Mouse (Mus musculus): ENCODE results near the gene AC124502.3.
"Not testable (repeated sequence)": the region's sequence is repeated elsewhere in the genome, so short reads cannot be mapped to it uniquely, and the experiment has no call there.

The AC124502.3 gene

DNA sequence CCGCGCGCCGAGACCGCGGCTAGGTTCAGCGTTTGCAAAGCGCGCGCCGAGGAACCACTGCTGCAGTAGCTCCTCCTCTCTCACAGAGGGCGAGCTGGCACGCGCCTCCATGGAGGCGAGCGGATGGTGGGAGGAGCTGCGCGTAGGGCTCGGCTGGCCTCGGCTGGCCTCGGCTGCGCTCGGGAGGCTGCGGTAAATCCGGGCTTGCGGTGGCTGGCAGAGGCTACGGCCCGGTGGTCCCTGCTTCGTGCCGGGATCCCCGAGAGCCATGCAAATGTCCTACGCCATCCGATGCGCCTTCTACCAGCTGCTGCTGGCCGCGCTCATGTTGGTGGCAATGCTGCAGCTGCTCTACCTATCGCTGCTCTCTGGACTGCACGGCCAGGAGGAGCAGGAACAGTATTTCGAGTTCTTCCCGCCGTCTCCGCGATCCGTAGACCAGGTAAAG lies at the start of gene AC124502.3, which contains the start of gene B4gat1:
Gene AC124502.3 (plus strand): TSS at position 183 of the 448 bp plus-strand sequence.
Gene B4gat1 (plus strand): TSS at position 118 of the 448 bp plus-strand sequence.
- DNase-seq = peak; percentile 88 to 91

DNA sequence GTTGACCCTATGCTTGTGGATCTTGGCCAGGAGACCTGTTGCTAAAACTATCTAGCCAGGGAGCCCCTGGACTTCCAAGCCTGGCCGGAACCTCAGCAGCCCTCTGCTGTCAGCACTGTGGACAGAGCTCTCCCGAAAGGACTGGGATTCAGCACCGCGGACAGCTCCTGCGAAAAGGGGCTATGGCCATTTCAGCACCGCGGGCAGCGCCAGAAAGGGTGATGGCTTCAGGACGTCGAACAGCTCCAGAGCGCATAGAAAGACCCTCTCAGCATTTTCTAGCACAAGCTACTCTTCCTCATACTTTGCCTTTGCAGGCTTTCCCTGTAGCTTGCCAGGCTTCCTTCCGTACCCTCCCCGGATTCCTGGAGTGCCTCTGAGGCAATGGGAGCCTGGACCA lies 49.7 kb upstream of the AC124502.3 start:
- DNase-seq = peak; percentile 82 to 84

DNA sequence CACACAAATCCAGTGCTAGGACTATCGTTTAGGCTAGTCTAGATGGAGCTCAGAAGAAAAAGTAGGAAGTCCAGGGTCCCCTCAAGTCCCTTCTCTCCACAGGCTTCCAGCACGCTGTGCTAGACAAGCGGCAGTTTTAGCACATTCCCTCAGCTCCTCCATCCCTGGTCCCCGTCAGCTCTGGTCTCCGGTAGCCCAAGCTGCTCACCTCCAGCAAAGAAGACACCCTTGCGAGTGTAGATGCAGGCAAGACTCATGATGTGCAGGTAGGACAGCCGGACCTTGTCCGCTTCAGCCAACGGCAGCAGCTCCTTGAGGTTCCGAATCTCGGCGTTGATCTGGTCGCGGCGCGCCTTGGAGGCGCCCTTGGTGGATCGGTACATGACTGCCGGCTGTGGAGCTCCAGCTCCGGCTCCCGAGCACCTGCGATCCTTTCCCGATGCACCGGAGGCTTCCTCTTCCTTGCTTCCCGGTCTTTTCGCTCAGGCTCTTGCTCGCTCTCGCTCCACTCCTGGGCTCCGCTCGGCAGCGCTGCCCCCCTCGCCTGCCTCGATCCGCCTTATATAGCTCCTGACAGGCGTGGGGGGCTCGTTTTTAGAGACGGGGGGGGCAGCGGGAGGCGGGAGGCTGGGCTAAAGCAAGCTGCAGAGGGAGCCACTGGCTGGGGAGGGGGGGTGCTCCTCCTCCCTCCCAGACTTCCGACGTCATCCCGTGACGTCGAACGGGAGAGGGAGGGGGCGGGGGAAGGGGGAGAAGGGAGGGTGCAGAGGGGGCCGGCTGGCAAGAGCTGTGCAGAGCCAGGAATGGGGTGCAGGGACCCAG lies 49.0 kb upstream of the AC124502.3 start:
- no peak for DNase-seq

DNA sequence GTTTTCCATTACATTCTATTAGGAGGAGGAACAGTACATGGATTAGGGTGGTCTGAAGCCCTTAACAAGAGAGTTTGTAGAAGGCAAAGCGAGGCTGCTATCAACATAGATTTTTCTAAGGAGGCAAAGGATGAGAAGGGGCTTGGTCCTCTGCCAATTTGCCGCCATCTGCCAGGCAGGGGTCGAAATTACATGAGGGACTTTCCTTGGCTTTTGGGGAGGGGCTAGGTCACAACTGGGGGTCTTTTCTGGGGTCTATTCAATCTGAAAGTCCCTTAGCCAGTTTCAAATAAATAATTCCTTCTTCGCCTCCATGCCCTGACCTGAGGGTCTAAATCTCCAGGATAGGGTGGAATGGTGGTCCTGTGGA lies 48.5 kb upstream of the AC124502.3 start, which contains the start of gene Npas4:
Gene Npas4 (minus strand): TSS at position 61 of the 370 bp plus-strand sequence.
- no peak for DNase-seq

DNA sequence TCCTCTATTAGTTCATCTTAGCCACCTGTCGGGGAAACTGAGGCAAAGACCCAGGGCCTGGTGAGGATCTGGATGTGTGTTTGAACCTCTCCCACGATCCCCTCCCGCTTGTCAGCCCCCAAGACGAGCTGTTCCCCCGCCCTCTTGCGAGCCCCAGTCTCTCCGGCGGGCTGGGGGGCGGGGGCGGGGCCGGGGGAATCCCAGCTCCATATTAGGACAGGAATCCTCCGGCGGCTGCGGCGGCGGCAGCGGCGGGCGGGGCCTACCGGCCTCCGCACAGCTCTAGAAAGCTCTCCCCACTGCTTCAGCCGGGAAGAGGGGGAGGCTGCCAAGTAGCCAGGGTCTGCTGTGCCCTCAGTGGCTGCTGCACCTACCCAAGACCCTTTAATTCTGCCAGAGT lies 48.0 kb upstream of the AC124502.3 start:
- DNase-seq = no peak

DNA sequence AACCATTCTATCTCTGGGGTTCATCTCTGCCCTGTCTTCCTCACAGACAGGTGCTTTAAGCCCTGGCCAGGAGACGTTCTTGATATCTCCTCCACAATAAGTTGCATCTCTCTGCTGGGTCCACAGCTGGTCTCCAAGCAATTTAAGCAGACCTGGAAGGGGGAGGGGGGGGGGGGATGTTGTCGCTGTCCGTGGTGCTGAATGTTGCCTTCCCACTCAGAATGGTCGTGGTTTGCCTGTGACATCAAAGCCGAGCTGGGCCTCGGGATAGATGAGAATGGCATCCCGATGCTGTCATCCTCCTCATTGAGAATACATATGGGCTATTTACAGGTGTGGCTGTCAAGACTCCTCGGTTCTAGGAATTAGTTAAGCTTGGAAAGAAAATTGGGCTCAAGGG lies 46.3 kb upstream of the AC124502.3 start:
- DNase-seq = no peak

DNA sequence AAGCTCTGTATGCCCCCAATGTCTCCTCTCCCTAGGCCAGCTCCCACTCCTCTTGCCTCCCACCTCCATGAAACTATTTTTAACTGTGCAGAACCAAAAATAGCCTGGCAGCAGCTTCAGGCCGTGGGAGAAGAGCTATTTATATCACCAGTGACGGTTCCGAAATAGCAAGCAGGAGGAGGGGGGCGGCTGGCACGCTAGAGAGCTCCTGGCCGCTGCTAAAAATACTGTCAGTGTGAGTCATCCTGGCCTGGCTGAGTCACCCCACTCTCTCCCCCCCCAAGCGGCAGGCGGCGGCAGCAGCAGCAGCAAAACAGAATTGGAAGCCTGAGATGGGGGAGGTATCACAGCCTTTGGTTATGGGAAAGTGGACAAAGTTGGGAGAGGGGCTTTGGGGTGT lies 45.8 kb upstream of the AC124502.3 start:
- peak; percentile 27 to 32 for DNase-seq

DNA sequence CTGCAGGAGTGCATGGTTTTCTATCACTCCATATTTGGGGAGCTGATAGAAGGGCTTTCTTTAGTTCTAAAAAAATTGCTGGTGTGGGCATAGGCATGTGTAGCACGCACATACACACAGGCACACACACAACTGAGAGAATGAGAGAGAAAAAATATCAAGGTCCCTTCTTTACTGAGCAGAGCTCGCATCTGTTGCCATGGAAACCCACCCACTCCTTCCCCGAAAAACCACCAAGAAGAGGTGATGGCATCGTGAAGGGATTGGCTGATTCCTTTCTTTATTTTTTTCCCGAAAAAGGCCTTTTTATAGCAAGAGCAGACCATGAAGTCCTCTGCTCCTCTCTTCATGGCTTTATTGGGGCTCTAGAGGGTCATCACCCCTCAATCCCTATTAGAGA lies 44.6 kb upstream of the AC124502.3 start:
- DNase-seq = no peak

DNA sequence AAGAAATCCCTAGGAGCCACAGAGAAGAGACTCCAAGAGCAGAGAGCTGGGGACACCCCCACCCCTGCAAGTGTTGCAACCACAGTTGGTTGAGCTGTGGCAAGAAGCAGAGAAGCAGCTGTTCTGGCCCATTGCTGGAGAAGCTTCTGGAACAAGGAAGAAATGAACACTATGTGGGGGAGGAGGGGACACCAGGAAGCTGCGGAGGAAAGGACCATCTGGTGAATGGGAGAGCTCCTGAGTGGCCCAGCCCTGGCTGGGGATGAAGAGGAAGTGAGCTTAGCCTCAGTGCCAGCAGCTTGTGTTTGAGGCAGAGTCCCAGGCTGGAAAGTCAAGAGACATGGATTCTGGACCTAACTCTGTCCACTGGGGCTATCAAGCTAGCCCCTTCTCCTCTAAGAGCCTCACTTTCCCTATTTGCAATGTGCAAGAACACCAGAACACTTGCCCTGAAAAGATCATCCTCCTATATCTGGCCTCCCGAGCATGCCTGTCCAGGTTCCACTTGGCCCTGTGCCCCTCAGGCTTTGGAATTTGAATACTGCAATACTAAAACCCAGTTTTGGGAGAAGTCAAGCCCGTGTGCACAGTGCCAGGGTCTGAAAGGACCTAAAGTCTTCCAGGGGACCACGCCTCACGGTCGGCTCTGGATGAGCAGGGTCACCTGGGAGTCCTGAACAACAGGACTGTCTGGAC lies 39.1 kb upstream of the AC124502.3 start:
- DNase-seq = no peak

DNA sequence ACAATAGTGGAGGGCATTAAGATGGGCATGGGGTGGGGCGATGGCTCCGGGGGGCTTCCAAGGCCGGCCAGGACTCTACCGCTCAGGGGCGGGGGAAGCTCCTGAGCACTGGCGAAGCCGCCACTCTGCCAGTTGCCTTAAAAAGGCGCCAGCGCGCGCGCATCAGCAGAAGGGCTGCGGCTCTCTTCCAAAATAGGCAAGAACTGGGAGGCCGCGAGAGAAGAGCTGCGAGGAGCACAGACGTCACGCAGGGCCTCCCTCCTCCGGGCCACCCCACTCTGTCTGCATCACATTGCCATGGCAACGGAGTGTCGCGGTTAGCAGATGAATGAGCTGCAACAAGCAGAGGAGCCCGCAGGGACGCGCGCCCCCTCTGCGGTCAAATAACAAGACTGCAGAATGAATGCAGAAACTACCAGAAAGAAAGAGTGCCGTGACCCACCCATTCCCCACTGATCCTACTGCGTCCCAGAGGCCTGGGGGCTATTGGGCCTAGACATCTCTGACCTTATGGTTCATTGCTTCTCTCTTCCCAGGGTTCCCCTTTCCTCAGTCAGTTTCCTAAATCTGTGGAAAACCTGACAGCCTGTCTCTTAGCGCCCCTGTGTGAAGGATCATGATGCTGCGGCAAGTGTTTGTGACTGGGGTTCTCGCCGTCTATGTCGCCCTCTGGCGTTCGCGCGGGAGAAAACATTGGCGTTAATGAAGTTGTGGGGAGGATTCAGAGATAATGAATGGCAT lies 36.9 kb upstream of the AC124502.3 start:
- DNase-seq = peak; percentile 63 to 67

DNA sequence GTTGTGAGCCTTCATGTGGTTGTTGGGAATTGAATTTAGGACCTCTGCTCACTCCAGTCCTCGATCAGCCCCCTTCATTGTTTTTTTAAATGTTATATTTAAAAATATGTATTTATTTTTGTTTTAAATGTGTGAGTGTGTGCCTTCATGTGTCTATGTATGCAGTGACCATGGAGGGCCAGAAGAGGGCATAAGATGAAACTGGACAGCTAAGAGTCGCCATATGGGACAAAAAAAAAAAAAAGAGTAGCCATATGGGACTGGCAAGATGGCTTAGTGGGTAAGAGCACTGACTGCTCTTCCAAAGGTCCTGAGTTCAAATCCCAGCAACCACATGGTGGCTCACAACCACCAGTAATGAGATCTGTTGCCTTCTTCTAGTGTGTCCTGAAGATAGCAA lies 35.0 kb upstream of the AC124502.3 start:
- not testable (repeated sequence) for DNase-seq

DNA sequence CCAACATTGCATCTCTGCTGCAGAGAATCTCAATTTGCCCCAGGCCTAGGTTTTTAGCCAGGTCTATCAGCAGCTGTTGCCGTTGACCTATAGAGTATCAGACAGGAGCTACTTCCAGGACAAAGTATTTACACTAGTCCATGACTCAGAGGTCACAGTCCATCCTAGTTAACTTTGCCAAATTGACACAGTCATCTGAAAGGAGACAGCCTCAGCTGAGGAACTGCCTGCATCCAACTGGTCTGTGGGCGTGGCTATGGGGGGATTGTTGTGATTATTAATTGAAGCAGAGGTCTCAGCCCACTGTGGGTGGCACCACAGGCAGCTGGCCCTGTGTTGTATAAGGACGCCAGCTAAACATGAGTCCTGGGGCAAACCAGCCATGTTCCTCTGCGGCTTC lies 33.8 kb upstream of the AC124502.3 start:
- DNase-seq = no peak

DNA sequence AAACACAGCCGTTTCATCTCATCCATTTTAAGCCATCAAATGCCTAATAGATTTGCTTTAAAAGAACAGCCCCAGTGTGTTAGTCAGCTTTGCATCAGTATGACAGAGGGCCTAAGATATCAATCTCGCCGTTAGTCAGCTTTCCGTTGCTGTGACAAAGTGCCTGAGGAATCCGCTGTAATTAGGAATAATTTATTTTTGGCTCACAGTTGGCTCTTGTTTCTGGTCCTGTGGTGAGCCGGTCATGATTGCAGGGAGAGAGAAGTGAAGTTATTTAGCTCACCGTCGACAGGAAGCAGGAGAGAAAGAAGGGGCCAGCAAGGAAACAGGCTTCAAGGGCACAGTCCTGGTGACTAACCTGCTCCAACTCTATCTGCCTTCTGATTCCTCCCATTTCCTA lies 25.6 kb upstream of the AC124502.3 start:
- no peak for DNase-seq

DNA sequence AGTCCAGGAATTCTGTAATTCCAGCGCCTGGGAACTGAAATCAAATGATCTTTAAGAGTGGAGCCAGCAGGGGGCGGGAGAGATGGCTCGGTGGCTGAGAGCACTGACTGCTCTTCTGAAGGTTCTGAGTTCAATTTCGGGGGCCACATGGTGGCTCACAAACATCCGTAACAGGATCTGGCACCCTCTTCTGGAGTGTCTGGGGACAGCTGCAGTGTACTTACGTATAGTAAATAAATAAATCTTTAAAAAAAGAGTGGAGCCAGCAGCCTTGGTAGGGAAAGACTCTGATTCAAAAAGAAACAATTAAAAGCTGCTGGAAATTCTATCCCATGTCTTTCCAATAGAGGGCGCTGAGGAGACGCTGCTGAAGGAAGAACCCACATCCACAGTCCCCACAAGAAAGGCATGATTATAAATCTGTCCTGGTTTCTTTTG lies 23.7 kb upstream of the AC124502.3 start:
- peak; percentile 10 to 17 for DNase-seq

DNA sequence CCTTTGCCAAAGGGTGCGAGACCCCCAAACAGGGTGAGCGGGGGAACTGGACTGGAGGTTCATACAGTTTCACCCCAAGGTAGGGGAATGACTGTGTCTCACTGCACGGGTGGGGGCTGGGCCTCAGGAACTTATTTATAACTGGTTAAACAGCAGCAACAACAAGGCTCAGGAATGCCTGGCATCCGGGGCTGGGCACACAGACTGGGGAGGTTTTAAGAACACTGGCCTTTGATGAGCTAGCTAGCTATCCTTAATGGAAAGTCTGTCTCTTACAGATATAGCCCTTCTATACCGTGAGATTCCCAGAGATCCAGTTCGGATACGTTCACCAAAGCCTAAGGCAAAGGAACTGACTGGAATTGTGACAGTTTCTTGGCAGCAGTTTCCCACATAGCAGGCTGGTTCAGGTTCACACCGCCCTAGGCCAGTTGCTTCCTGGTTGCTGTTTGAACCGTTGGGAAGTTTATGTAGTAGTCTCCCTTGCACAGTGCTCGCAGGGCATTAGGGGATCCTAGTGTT lies 22.4 kb upstream of the AC124502.3 start:
- DNase-seq = peak; percentile 56 to 59

DNA sequence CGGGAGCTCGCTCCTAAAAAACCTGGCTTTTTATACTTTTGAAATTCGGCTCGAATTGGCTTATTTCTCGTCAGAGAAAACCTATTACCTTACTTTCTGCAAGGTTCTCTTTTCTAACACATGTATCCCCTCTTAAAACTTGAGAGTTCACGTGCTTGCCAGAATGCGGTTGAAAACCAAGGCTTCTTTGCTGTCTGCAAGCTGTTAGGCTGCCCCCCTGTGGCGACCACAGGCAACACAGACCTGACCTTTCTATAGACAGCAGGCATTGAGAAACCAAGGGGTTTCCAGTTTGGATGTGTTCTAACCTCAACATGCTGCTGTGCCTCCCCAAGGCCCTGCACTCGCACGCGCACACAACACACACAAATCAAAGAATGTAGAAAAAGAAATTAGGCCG lies 21.9 kb upstream of the AC124502.3 start:
- peak; percentile 68 to 80 for DNase-seq

DNA sequence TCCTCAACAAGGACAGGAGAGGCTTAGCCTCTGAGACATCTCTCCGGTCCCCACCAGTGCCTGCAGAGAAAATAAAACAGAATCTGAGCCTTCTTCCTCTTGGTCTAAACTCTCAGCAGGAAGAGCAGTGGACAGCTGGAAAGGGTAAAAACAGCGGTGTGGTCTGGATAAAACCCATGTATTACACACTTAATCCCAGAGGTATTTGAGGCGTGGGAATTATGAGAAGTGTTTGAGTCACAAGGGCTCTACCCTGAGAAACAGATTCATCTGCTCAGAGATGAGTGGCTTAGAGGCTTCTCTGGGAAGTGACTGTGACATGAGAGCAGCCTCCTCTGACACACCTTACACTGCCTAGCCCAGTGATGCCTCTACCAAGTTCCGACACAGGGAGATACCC lies 21.1 kb upstream of the AC124502.3 start:
- DNase-seq = no peak

DNA sequence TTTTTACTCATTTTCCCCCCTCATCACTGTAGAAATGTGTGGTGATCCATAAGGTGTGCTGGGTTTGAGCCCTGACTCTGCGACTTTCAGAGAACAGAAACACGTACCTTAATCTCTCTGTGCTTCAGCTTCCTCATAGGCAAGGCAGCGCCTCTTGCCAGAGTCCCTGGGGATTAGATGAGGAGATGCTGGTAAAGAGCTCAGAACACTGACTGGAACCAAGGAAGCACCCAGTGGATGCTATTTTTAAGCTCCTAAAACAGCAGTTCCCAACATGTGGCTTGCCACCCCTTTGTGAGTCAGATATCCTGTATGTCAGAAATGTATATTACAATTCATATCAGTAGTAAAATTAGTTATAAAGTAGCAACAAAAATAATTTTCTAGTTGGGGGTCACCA lies 20.5 kb upstream of the AC124502.3 start:
- DNase-seq = no peak

DNA sequence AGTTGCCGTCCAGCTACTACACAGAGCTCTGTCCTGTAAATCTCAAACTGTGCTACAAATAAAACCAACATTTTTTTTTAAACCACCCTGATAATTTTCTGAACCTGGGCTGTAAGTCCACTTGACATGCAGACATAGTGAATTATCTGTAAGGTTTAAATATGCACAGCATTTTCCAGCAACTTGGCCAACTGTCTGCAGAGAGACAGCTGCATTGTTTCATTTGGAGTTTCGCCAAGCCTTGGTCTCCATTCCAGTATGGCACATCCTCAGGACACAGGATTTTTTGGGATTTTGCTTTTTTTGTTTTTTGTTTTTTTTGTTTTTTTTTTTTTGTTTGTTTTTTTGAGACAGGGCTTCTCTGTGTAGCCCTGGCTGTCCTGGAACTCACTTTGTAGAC lies 17.3 kb upstream of the AC124502.3 start:
- no peak for DNase-seq

DNA sequence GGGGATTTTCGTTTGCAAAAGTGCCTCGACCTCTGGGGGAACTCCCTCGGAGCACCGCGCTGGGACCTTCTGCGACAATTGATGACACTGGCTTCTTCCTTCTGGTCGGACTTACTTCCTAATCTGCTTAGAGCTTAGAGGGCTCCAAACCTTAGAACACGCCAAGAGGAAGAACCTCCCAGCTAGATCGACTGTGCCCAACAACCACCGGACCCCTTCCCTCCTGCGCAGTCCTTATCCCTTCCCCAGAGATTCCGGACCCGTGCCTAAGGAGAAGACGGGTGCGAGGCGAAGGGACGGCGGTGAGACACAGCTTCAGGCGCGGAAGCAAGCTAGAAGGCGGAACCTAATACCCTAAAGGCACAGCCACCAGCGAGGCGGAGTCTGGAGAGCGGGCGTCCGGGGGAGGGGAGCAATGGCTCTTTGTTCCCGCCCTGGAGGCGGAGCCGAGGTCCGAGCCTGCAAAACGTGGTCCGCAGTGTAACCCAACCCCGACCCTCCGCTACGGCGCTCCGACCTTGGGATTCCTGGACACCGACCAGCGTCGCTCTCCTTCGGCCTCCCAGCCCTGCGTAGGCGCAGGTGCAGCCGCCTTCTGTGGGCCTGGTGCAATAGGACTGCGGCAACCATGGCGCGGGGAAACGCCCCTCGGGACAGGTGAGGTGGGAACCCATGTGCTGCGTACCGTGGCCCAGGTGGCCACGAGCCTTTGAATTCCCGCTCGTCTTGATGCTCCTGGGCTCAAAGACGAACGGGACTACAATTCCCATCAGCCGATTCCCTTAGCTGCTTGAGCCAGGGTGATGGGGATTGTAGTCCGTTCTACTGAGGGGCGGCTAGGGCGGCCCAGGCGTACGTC lies 14.8 kb upstream of the AC124502.3 start, which contains the start of gene Slc29a2:
Gene Slc29a2 (plus strand): TSS at position 240 of the 859 bp plus-strand sequence.
- DNase-seq = peak; percentile 94 to 95

DNA sequence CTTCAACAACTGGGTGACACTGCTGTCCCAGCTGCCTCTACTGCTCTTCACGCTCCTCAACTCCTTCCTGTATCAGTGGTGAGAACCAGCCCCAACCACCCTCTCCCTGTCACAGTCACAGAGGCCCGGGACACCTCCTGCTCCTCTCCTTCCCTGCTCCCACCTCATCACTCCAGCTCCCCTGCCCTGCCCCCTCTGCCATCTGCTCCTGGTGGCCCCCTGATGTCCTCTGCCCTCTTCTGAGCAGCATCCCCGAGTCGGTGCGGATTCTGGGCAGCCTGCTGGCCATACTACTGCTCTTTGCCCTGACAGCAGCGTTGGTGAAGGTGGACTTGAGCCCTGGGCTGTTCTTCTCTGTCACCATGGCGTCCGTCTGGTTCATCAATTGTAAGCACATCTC lies 12.6 kb upstream of the AC124502.3 start:
- no peak for DNase-seq

DNA sequence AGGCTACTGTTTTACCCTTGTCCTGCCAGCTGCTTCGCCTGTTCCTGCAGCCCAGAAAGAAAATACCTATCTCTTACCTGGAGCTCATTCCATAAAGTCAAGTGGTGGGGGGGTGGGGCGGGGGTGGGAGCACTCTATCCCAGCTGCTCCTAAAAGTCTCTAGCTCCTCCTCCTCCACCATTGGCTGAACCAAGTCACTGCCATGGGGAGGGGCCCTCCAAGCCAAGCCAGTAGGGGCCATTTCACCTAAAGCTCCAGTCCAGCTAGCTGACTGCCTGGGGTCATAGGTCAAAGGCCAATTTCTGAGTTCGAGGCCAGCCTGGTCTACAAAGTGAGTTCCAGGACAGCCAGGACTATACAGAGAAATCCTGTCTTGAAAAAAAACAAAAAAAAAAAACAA lies 6.0 kb upstream of the AC124502.3 start:
- DNase-seq = no peak

Data from lung, adult 18-20 months (tissue).